Mouse (Mus musculus): Measurements from ENCODE around the gene Tent5c. TPM values are rescaled to one million over a fixed set of nuclear protein-coding genes. Genes with fewer than 3 reads are reported as not detected.

Tent5c gene
- 0.88 and 1.0 TPM in 2 replicates for polyA plus RNA-seq (2021; fragmentation: Nextera tagmentation)
- long read RNA-seq, experiment 1, full-length matches to known transcripts, result 1 of 4 reads
- long read RNA-seq, experiment 1, partial matches to known transcripts, result 0 of 4 reads
- long read RNA-seq, experiment 1, other reads (novel, unspliced or antisense), result 3 of 4 reads
- long read RNA-seq, experiment 2, full-length matches to known transcripts, result 3 of 3 reads
- long read RNA-seq, experiment 2, partial matches to known transcripts, result 0 of 3 reads
- long read RNA-seq, experiment 2, other reads (novel, unspliced or antisense), result 0 of 3 reads

GRCm38 (mm10) chr3:100489133-100490009 lies at the start of gene Tent5c:
Tent5c (minus strand) TSS chr3:100489324.

Other genes with a start within 250 kb of the Tent5c start
- gene Man1a2, start 196.2 kb upstream of the Tent5c start, polyA plus RNA-seq (2021; fragmentation: Nextera tagmentation), result 34.7 and 39.5 TPM in 2 replicates

Data from layer of hippocampus, adult 6 months (tissue).